Mouse (Mus musculus): ENCODE results near the gene Dscam.

GRCm38 (mm10) chr16:96774245-96774644, 396.3 kb downstream of the Dscam start:
- TF ChIP-seq EP300 (IDR thresholded peaks at IDR 0.05; ENCODE audit: low read depth), result no peak
- TF ChIP-seq CTCF (IDR thresholded peaks at IDR 0.05; ENCODE audit: low read depth), result no peak

Data from heart, postnatal 0 days (tissue).